Mouse (Mus musculus) CD4-positive, CD25-positive, alpha-beta regulatory T cell, adult 2 months (primary cell): ENCODE measurements around the gene Cep290.

Experiments
- DNase-seq: peaks from one replicate; pipeline ENCODE4 v3.0.0-alpha.2; 2012; ENCODE audit warnings: low read depth, low spot score

Gene Cep290

GRCm38 (mm10) chr10:100590323-100590722, 103.0 kb downstream of the Cep290 start, which contains the start of the genes 4930430F08Rik and 1700017N19Rik:
4930430F08Rik (minus strand) TSS chr10:100590423.
1700017N19Rik (plus strand) TSS chr10:100590484.
- DNase-seq, result no peak

GRCm38 (mm10) chr10:100598339-100598738, 111.0 kb downstream of the Cep290 start:
- no peak for DNase-seq

- no peak for DNase-seq
These were observed 116.2 kb downstream of the Cep290 start for GRCm38 (mm10) chr10:100603511-100603910.

- no peak for DNase-seq
These were observed 116.9 kb downstream of the Cep290 start for GRCm38 (mm10) chr10:100604254-100604653.

- DNase-seq, result no peak
These were observed 130.0 kb downstream of the Cep290 start for GRCm38 (mm10) chr10:100617233-100617903.

GRCm38 (mm10) chr10:100619474-100619873, 132.1 kb downstream of the Cep290 start:
- no peak for DNase-seq

GRCm38 (mm10) chr10:100620040-100620439, 132.7 kb downstream of the Cep290 start:
- DNase-seq, result no peak

- no peak for DNase-seq
These were observed 135.1 kb downstream of the Cep290 start for GRCm38 (mm10) chr10:100622494-100622893.
